Mouse (Mus musculus): ENCODE measurements around the gene Pnpla8.

Pnpla8 gene

GRCm38 (mm10) chr12:44357460-44357859 is 136.3 kb downstream of the Pnpla8 start:
- no peak for DNase-seq

DNA sequence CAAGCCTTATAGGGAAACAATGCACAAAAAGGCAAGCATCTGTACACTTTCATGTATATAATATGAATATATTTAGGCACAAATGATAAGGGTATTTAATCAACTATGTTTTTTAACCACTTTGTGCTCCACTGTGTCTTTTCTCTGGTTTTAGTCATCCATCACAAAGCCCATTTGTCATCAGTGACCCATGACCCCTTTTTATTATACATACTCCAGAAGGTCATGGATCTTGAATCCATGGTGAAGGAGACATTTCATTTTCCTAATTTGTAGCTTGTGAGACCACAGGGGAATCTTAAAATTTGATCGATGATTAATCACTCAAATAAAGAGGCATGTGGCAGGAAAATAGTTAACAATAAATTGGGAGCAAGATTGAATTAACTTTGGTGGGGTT is 136.7 kb downstream of the Pnpla8 start:
- no peak for DNase-seq

DNA sequence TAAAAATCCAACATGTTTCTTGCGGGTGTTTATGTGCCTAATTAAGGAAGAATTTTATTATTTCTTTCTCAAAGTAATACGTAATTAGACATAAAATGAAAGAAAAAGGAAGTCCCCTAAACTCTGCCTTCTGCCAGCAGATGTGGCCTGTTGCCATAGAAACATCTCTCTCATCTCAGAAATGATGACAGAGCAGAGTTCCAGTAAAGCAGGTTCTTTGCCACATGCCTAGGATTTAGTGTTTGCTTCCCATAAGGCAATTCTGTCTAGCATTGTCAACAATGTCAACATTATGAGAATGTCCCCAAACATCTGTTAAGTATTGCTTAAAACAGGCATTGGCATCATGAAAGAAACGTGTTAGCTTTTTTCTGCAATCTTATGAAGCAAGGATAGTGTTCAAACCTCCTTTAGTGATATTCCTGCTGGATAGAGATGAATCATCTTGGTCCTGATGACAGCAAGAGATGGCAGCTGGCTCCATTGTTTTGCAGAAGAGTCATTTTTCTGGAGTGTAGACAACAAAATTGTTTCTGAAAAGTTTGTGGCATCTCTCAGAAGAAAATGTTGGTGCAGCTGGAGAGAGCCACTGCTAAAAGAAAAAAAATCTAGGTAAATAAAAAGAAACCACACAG is 150.0 kb downstream of the Pnpla8 start:
- DNase-seq: no peak

Measured in cerebellum, adult 9-11 months (tissue).